ENCODE assay signal across 9 mouse cellular contexts in genomic region chr2:169297226-169297625, GRCm38 (mm10).
DNase-seq lines count a peak whose midpoint lies in the region; ATAC-seq and TF ChIP-seq lines count a peak whose summit lies in the region.
"Had no signal": no experiment of that assay in that cellular context is flagged by ENCODE, and none has a peak within 500 bp of the region (broad histone marks: within the 10 kb centered on the region; RNA-seq: fewer than 3 reads in every experiment).

No protein-coding gene starts in this region.

- H3K9ac ChIP-seq in lung, embryonic 14.5 days, result no peak overlapping the region
- H3K9ac ChIP-seq in forebrain, embryonic 15.5 days (replicated peaks), result no peak overlapping the region
- no peak overlapping the region for H3K9ac ChIP-seq in hindbrain, postnatal 0 days (replicated peaks; ENCODE audit: low read length)

- TF ChIP-seq CTCF in lung, embryonic 14.5 days (IDR thresholded peaks at IDR 0.05; ENCODE audit: low read depth), result 0 out of 2 replicates have a peak, but pooled peaks have one; percentile 7
- peak; percentile 39 for TF ChIP-seq CTCF in hindbrain, postnatal 0 days (IDR thresholded peaks at IDR 0.05; ENCODE audit: low read depth)

- H3K4me2 ChIP-seq in lung, embryonic 14.5 days, result no peak overlapping the region
- H3K4me2 ChIP-seq in forebrain, embryonic 15.5 days (replicated peaks), result no peak overlapping the region
- no peak overlapping the region for H3K4me2 ChIP-seq in hindbrain, postnatal 0 days (ENCODE audit: low read depth, low read length)

- H3K9me3 ChIP-seq in lung, embryonic 14.5 days (ENCODE audit: low read depth, low read length), result no peaks in the 10 kb centered on the region
- no peaks in the 10 kb centered on the region for H3K9me3 ChIP-seq in forebrain, embryonic 15.5 days
- H3K9me3 ChIP-seq in hindbrain, postnatal 0 days (ENCODE audit: low read length), result no peaks in the 10 kb centered on the region

- H3K4me1 ChIP-seq in lung, embryonic 14.5 days (ENCODE audit: insufficient read depth), result no peaks in the 10 kb centered on the region; the same call in 1 of the 2 replicates
- peaks cover 32% of the 10 kb centered on the region for H3K4me1 ChIP-seq in forebrain, embryonic 15.5 days
- peaks cover 13% of the 10 kb centered on the region; the same call in 1 of the 2 replicates for H3K4me1 ChIP-seq in hindbrain, postnatal 0 days (ENCODE audit: insufficient read depth, low read length)

- H3K36me3 ChIP-seq in lung, embryonic 14.5 days (ENCODE audit: insufficient read depth), result no peaks in the 10 kb centered on the region
- no peaks in the 10 kb centered on the region for H3K36me3 ChIP-seq in forebrain, embryonic 15.5 days
- no peaks in the 10 kb centered on the region for H3K36me3 ChIP-seq in hindbrain, postnatal 0 days (ENCODE audit: insufficient read depth, low read length)

- intact Hi-C loops in left cerebral cortex, postnatal 4 days (cut with DNase I), result no loop called here

- H3K4me3 ChIP-seq in lung, embryonic 14.5 days (ENCODE audit: low read depth, low read length), result no peak overlapping the region
- no peak overlapping the region for H3K4me3 ChIP-seq in forebrain, embryonic 15.5 days
- no peak overlapping the region for H3K4me3 ChIP-seq in hindbrain, postnatal 0 days (ENCODE audit: low read length)

- ATAC-seq in lung, embryonic 14.5 days (ENCODE audit: insufficient read depth), result no peak
- ATAC-seq in forebrain, embryonic 15.5 days (replicated peaks), result no peak
- no peak for ATAC-seq in hindbrain, postnatal 0 days

- peak; percentile 51 for DNase-seq in lung, embryonic 14.5 days
- DNase-seq in lung, adult 18-20 months, result no peak
- DNase-seq in hindbrain, postnatal 0 days (ENCODE audit: low spot score), result peak; percentile 50
- DNase-seq in retina, embryonic 14.5 days (ENCODE audit: low spot score), result peak; percentile 9
- DNase-seq in left cerebral cortex, postnatal 4 days, result no peak
- no peak for DNase-seq in urinary bladder, postnatal 10 days (ENCODE audit: low spot score)
- DNase-seq in spleen, postnatal 36 days (ENCODE audit: low spot score in 2 of 2), result no peak
- DNase-seq: gastrocnemius, postnatal 14 days had no signal

- WGBS in lung, embryonic 14.5 days, result 47% methylated on average over 4 of the region's 4 CpGs
- 65% methylated on average over 4 of the region's 4 CpGs for WGBS in forebrain, embryonic 15.5 days
- WGBS in hindbrain, postnatal 0 days, result 37% methylated on average over 4 of the region's 4 CpGs

- no peak overlapping the region for H3K27ac ChIP-seq in lung, embryonic 14.5 days (ENCODE audit: low read depth)
- peak overlapping the region; percentile 32; the same call in 1 of the 2 replicates for H3K27ac ChIP-seq in forebrain, embryonic 15.5 days (replicated peaks)
- H3K27ac ChIP-seq in hindbrain, postnatal 0 days, result no peak overlapping the region

- no peaks in the 10 kb centered on the region for H3K27me3 ChIP-seq in lung, embryonic 14.5 days (ENCODE audit: insufficient read depth, low read length)
- no peaks in the 10 kb centered on the region for H3K27me3 ChIP-seq in forebrain, embryonic 15.5 days
- no peaks in the 10 kb centered on the region for H3K27me3 ChIP-seq in hindbrain, postnatal 0 days (ENCODE audit: insufficient read depth, low read length)

Comparison
In these comparisons a context has a peak if more than half of its experiments do, and no peak if none do; other contexts are left out.
1. DNase-seq: peak in lung, embryonic 14.5 days (single experiment), hindbrain, postnatal 0 days (single experiment) and retina, embryonic 14.5 days (single experiment); none in lung, adult 18-20 months (0 of 2), left cerebral cortex, postnatal 4 days (single experiment), urinary bladder, postnatal 10 days (single experiment) and spleen, postnatal 36 days (0 of 2).